Mouse (Mus musculus): ENCODE measurements around the gene Cmya5.
"Not testable (repeated sequence)": the region's sequence is repeated elsewhere in the genome, so short reads cannot be mapped to it uniquely, and the experiment has no call there.

Gene Cmya5

GRCm38 (mm10) chr13:93122321-93122720 lies 22.2 kb downstream of the Cmya5 start:
- no peak for DNase-seq (ENCODE audit: low spot score in 2 of 2)

- DNase-seq (ENCODE audit: low spot score in 2 of 2): no peak
Measured at GRCm38 (mm10) chr13:93117241-93117640, 27.3 kb downstream of the Cmya5 start.

- no peak for DNase-seq (ENCODE audit: low spot score in 2 of 2)
Measured at GRCm38 (mm10) chr13:93102340-93103090, 42.0 kb downstream of the Cmya5 start.

- no peak for DNase-seq (ENCODE audit: low spot score in 2 of 2)
Measured at GRCm38 (mm10) chr13:93098596-93098995, 45.9 kb downstream of the Cmya5 start.

- no peak for DNase-seq (ENCODE audit: low spot score in 2 of 2)
Measured at GRCm38 (mm10) chr13:93096643-93097042, 47.9 kb downstream of the Cmya5 start.

- no peak for DNase-seq (ENCODE audit: low spot score in 2 of 2)
Measured at GRCm38 (mm10) chr13:93095097-93095791, 49.3 kb downstream of the Cmya5 start.

GRCm38 (mm10) chr13:93094204-93094935 lies 50.2 kb downstream of the Cmya5 start:
- DNase-seq (ENCODE audit: low spot score in 2 of 2): peak in 1 of 2 experiments; percentile 20

- no peak for DNase-seq (ENCODE audit: low spot score in 2 of 2)
Measured at GRCm38 (mm10) chr13:93093697-93094096, 50.8 kb downstream of the Cmya5 start.

- no peak for DNase-seq (ENCODE audit: low spot score in 2 of 2)
Measured at GRCm38 (mm10) chr13:93092916-93093429, 51.6 kb downstream of the Cmya5 start.

GRCm38 (mm10) chr13:93091866-93092455 lies 52.6 kb downstream of the Cmya5 start:
- DNase-seq (ENCODE audit: low spot score in 2 of 2): no peak

- no peak for DNase-seq (ENCODE audit: low spot score in 2 of 2)
Measured at GRCm38 (mm10) chr13:93091176-93091575, 53.3 kb downstream of the Cmya5 start.

GRCm38 (mm10) chr13:93089481-93089880 lies 55.0 kb downstream of the Cmya5 start:
- peak; percentile 41 to 84 for DNase-seq (ENCODE audit: low spot score in 2 of 2)

GRCm38 (mm10) chr13:93085711-93086110 lies 58.8 kb downstream of the Cmya5 start:
- no peak for DNase-seq (ENCODE audit: low spot score in 2 of 2)

GRCm38 (mm10) chr13:93082324-93082723 lies 62.2 kb downstream of the Cmya5 start:
- DNase-seq (ENCODE audit: low spot score in 2 of 2): not testable (repeated sequence)

- no peak for DNase-seq (ENCODE audit: low spot score in 2 of 2)
Measured at GRCm38 (mm10) chr13:93080859-93081258, 63.7 kb downstream of the Cmya5 start.

- no peak for DNase-seq (ENCODE audit: low spot score in 2 of 2)
Measured at GRCm38 (mm10) chr13:93074147-93074641, 70.3 kb downstream of the Cmya5 start.

- DNase-seq (ENCODE audit: low spot score in 2 of 2): peak in 1 of 2 experiments; percentile 39
Measured at GRCm38 (mm10) chr13:93073595-93073994, 70.9 kb downstream of the Cmya5 start.

- no peak for DNase-seq (ENCODE audit: low spot score in 2 of 2)
Measured at GRCm38 (mm10) chr13:93072871-93073411, 71.6 kb downstream of the Cmya5 start.

GRCm38 (mm10) chr13:93070406-93070805 lies 74.1 kb downstream of the Cmya5 start:
- DNase-seq (ENCODE audit: low spot score in 2 of 2): no peak

GRCm38 (mm10) chr13:93069481-93069880 lies 75.0 kb downstream of the Cmya5 start:
- DNase-seq (ENCODE audit: low spot score in 2 of 2): no peak

GRCm38 (mm10) chr13:93068353-93068752 lies 76.2 kb downstream of the Cmya5 start:
- DNase-seq (ENCODE audit: low spot score in 2 of 2): no peak

All from cerebellum, postnatal 4 days (tissue).